Mouse (Mus musculus) MEL (cell line): ENCODE measurements at regions not wholly inside any gene's neighbourhood (a gene's known extent, or its start where the extent isn't known, plus 50 kb on each side); places are given as distances from the start of the nearest gene placed in this dataset.

Experiments used
- DNase-seq: peaks from one replicate; pipeline ENCODE4 v3.0.0; 2011; ENCODE audit warnings: low read depth, low spot score
- H3K27ac ChIP-seq: 2 replicates; pipeline ENCODE4 v1.5.1; 2012; ENCODE audit warnings: low read depth, mild to moderate bottlenecking, control low read depth, low read length, moderate library complexity; ENCODE audit not compliant: control insufficient read depth
- H3K27me3 ChIP-seq, 2 experiments: fragments of 150-350 bp in 1 of 2; sonication (generic) in 1 of 2; 2 replicates each; pipeline ENCODE4 v1.6.1; 2012; ENCODE audit warnings: low read length in 2 of 2, mild to moderate bottlenecking in 2 of 2, improper control_type of control experiment in 1 of 2, moderate library complexity in 1 of 2; ENCODE audit not compliant: insufficient read depth in 2 of 2, control insufficient read depth in 1 of 2
- H3K36me3 ChIP-seq, 2 experiments: 2 replicates each; pipeline ENCODE4 v1.6.1; 2012 to 2014; ENCODE audit warnings: low read length in 2 of 2, improper control_type of control experiment in 1 of 2, inconsistent platforms in 1 of 2, mild to moderate bottlenecking in 1 of 2; ENCODE audit not compliant: insufficient read depth in 2 of 2, control insufficient read depth in 1 of 2
- H3K4me1 ChIP-seq, 2 experiments: fragments of 150-350 bp in 1 of 2; sonication (generic) in 1 of 2; 2 replicates each; pipeline ENCODE4 v1.6.1; 2012; ENCODE audit warnings: low read length in 2 of 2, improper control_type of control experiment in 1 of 2, mild to moderate bottlenecking in 1 of 2; ENCODE audit not compliant: insufficient read depth in 2 of 2, control insufficient read depth in 1 of 2
- H3K4me3 ChIP-seq, 2 experiments: fragments of 150-350 bp in 1 of 2; sonication (generic) in 1 of 2; 2 replicates each; pipeline ENCODE4 v1.5.1; 2012; ENCODE audit warnings: low read depth in 2 of 2, low read length in 2 of 2, mild to moderate bottlenecking in 2 of 2, moderate library complexity in 2 of 2, control low read depth in 1 of 2, improper control_type of control experiment in 1 of 2; ENCODE audit not compliant: control insufficient read depth in 1 of 2, insufficient read depth in 1 of 2
- H3K79me2 ChIP-seq: 2 replicates; pipeline ENCODE4 v1.6.1; 2012; ENCODE audit warnings: mild to moderate bottlenecking, low read length, moderate library complexity; ENCODE audit not compliant: control insufficient read depth, poor library complexity, insufficient read depth
- H3K9ac ChIP-seq: 2 replicates; pipeline ENCODE4 v1.6.1; 2012; ENCODE audit warnings: low read depth, mild to moderate bottlenecking, control low read depth, low read length, moderate library complexity; ENCODE audit not compliant: control insufficient read depth, poor library complexity, severe bottlenecking
- H3K9me3 ChIP-seq: fragments of 150-350 bp; sonication (generic); replicated peaks from 2 replicates; pipeline ENCODE4 v1.6.1; 2012; ENCODE audit warnings: mild to moderate bottlenecking, low read length, improper control_type of control experiment, moderate library complexity; ENCODE audit not compliant: insufficient read depth
- MYB ChIP-seq: IDR thresholded peaks from 2 replicates; pipeline ENCODE4 v1.6.1; 2011; ENCODE audit warnings: mild to moderate bottlenecking, low read depth, low read length, improper control_type of control experiment
- UBTF ChIP-seq: IDR thresholded peaks from 2 replicates; pipeline ENCODE4 v1.6.1; 2012; ENCODE audit warnings: low read depth, mild to moderate bottlenecking, inconsistent platforms, low read length, improper control_type of control experiment, moderate library complexity, borderline replicate concordance; ENCODE audit not compliant: insufficient read depth

DNA sequence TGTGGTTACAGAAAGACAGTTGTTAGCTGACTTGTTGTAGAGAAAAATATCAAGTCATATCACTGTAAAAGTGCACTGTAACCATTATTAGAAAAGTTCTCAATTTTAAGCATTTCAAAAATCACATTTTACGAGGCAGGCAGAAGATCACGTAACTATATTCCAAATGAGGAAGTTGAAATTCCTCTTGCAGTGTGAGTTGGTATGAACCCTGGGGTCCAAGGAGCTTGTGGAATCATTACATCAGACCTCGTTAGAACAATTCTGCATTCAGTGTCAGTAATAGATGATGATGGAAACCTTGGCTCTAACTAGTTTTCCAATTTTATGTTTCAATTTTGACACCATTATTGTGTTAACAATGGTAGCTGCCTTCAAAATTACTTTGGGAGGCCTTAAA is 57.7 kb upstream of the Hsd17b12 start:
- no peak overlapping the region for H3K4me3 ChIP-seq
- peak; percentile 8 for DNase-seq
- no peak overlapping the region for H3K27ac ChIP-seq
- H3K9ac ChIP-seq = no peak overlapping the region
- H3K79me2 ChIP-seq = no peaks in the 10 kb centered on the region
- no peaks in the 10 kb centered on the region; a peak in 1 of 4 replicates for H3K27me3 ChIP-seq
- H3K4me1 ChIP-seq = no peaks in the 10 kb centered on the region
- no peaks in the 10 kb centered on the region for H3K9me3 ChIP-seq
- no peaks in the 10 kb centered on the region for H3K36me3 ChIP-seq
- TF ChIP-seq MYB (no peak), UBTF (no peak)
